Mouse (Mus musculus) heart, postnatal 25 days (tissue): ENCODE data around the gene Magea6. TPM values are rescaled to one million over a fixed set of nuclear protein-coding genes. Genes with fewer than 3 reads are reported as not detected.
"Not testable (repeated sequence)": the region's sequence is repeated elsewhere in the genome, so short reads cannot be mapped to it uniquely, and the experiment has no call there.

Source experiments
- DNase-seq: peaks from one replicate; pipeline ENCODE4 v3.0.0; 2022; ENCODE audit warnings: low spot score
- intact Hi-C: fragments of 180-260 bp; cut with DNase I; formaldehyde crosslinking; loops from one replicate; pipeline ENCODE4 v1.15.1; 2025
- total RNA-seq, 2 experiments: library from RNA; stranded (reverse); gene quantifications; 2 replicates each; pipeline ENCODE4 v1.2.3; 2021

Magea6 gene
- not detected for total RNA-seq

- intact Hi-C loops, DNase-seq: not testable (repeated sequence)
These were observed at the start of gene Magea6 for GRCm38 (mm10) chrX:154935887-154936286. Gene Magea6 (minus strand): TSS chrX:154935987.

GRCm38 (mm10) chrX:154949405-154949804 is 13.6 kb upstream of the Magea6 start, which contains the start of gene Magea3:
Gene Magea3 (minus strand): TSS chrX:154949505.
- intact Hi-C loops, DNase-seq: not testable (repeated sequence)

- intact Hi-C loops, DNase-seq: not testable (repeated sequence)
These were observed 45.6 kb downstream of the Magea6 start, which contains the start of gene Cldn34b1 for GRCm38 (mm10) chrX:154890167-154890566. Gene Cldn34b1 (minus strand): TSS chrX:154890267.

Other genes with a start within 250 kb of the Magea6 start
- not detected for gene Cldn34b1, start 45.7 kb downstream of the Magea6 start, total RNA-seq
- not detected for gene Magea3, start 13.5 kb upstream of the Magea6 start, total RNA-seq
- not detected for gene Magea8, start 59.9 kb upstream of the Magea6 start, total RNA-seq
- gene Magea5, start 127.2 kb upstream of the Magea6 start, total RNA-seq = not detected
- gene Magea1, start 153.8 kb upstream of the Magea6 start, total RNA-seq = not detected
- gene Magea2, start 157.7 kb upstream of the Magea6 start, total RNA-seq = not detected
- gene Cldn34b2, start 192.4 kb upstream of the Magea6 start, total RNA-seq = not detected